Mouse (Mus musculus): ENCODE measurements around the gene St8sia6.

St8sia6 gene

DNA sequence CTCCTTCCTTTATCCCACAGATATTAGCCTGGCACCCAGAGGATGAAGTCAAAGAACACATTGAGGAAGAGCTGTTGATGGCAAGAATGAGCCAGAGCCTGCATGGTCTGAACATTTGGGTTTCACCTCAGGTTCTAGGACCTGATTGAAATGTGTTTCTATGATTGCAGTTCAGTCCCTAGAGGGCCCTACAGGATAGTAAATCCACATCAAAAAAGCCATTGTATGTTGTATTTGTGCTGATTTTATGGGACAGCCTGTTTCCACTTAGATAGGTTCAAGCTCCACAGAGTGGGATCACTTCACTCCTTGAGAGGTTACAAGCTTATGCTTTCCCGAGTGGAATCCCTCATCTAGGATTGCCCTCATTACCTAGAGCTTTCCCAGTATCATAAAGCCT lies 159.0 kb downstream of the St8sia6 start:
- in situ Hi-C loops (cut with MboI, MseI), result loop anchor here (10.0 kb wide), 1 partner anchor 1740 kb away; no protein-coding TSS in a partner anchor

DNA sequence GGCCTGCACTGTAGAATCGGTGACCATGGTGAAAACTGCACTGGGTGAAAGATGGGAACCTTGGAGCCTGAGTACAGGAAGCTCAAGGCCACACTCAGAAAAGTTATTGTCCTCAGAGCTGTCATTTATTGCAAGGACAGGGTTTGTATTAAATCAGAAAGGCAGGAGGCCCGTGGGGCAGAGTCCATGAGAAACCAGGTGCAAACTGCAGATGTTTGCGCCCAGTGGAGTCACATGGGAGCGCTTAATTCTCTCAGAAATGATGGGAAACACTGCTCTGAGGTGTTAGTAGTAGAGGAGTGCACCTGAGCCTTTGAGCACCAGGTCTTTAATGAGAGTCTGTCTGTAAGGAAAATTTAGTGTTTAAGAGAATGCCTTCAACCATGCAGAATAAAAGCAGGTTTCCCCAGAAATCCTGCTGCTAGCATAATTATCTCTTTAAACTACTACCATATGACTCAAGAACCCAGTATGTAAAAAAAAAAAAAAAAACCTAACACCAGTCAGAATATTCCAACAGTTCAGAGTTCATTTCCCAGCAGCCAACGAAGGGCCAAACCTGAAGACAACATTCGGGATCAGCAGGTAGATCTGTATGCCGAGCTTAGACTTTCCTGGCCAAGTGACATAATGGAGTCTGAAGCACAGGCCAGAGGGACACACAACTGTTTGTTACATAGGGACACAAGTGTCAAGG lies 163.6 kb downstream of the St8sia6 start:
- in situ Hi-C loops (cut with MboI, MseI), result loop anchor here (10.0 kb wide), 1 partner anchor 1735 kb away; no protein-coding TSS in a partner anchor

DNA sequence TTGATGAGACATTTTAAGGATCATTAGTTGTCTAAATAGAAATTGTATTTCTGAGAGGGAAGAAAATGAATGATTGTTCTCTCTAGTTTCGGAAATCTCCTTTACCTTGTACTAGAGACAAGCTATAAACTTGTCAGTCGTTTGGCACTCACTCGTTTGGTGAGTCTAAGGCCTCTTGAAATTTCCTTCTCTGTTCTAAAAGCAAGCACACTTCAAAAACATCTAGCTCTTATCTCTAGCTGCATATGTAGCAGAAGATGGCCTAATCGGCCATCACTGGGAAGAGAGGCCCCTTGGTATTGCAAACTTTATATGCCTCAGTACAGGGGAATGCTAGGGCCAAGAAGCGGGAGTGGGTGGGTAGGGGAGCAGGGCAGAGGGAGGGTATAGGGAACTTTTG lies 190.2 kb downstream of the St8sia6 start:
- in situ Hi-C loops (cut with MboI, MseI), result loop anchor here (10.0 kb wide), 1 partner anchor 1729 kb away; no protein-coding TSS in a partner anchor

DNA sequence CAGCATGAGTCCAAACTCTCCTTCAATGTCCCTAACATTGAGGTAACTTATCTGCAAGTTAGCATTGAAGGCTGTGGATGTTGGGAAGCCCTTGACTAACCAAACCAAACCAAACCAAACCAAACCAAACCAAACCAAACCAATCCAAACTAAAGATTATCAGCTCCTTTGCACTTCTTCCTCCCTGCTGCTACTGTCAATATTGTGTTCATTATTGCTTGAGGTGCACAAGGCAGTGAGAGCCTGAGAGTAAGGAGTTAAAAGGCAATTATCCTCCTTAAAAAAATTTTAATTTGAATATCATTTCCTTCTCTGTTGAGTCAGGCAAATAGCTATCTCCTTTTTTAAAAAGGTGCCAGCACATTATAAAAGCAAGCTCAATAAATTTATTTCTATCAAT lies 190.8 kb downstream of the St8sia6 start:
- in situ Hi-C loops (cut with MboI, MseI), result loop anchor here (10.0 kb wide), 1 partner anchor 1728 kb away; no protein-coding TSS in a partner anchor
